In the genomic region with DNA sequence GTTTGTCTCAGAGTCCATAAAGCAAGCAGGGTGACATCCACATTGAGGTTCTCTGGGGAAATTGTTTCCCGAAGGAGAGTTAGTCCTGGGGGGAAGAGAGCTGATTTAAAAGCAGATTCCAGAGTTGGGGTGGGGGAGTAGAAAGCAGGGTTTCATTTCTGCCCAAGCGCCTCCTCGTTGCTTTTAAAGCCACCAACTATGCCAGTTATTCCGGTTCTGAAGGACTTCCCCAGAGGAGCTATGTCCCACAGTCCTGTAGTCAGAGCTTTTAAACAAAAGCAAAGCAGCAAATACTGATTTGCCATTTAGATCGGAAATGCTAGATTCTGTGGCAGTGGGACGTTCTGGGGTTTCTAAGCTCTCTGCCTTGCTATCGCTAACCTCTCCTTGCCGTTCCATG, we compare ENCODE assay signal across 16 mouse cellular contexts.
A peak's percentile ranks its signal among the peaks of the same experiment; 100 is the strongest.
DNase-seq lines count a peak whose midpoint lies in the region; ATAC-seq and TF ChIP-seq lines count a peak whose summit lies in the region.
"Had no signal": no experiment of that assay in that cellular context is flagged by ENCODE, and none has a peak within 500 bp of the region (broad histone marks: within the 10 kb centered on the region; RNA-seq: fewer than 3 reads in every experiment).

No protein-coding gene starts in this region.

- no peaks in the 10 kb centered on the region for H3K27me3 ChIP-seq in heart, embryonic 14.5 days (ENCODE audit: control insufficient read depth, insufficient read depth, low read length)
- H3K27me3 ChIP-seq in lung, embryonic 14.5 days (ENCODE audit: insufficient read depth, low read length), result no peaks in the 10 kb centered on the region
- H3K27me3 ChIP-seq in embryonic facial prominence, embryonic 13.5 days, result no peaks in the 10 kb centered on the region
- H3K27me3 ChIP-seq: liver, embryonic 15.5 days; midbrain, embryonic 13.5 days; neural tube, embryonic 13.5 days had no signal

- no peak overlapping the region for H3K4me2 ChIP-seq in heart, embryonic 14.5 days (ENCODE audit: low read length)
- peak overlapping the region; percentile 21; the same call in 1 of the 2 replicates for H3K4me2 ChIP-seq in lung, embryonic 14.5 days
- no peak overlapping the region for H3K4me2 ChIP-seq in embryonic facial prominence, embryonic 13.5 days
- H3K4me2 ChIP-seq: hindbrain, embryonic 14.5 days; liver, embryonic 15.5 days; midbrain, embryonic 13.5 days; neural tube, embryonic 13.5 days had no signal

- H3K9me3 ChIP-seq in heart, embryonic 14.5 days (ENCODE audit: control insufficient read depth, low read length), result no peaks in the 10 kb centered on the region
- H3K9me3 ChIP-seq in lung, embryonic 14.5 days (ENCODE audit: low read depth, low read length), result no peaks in the 10 kb centered on the region
- H3K9me3 ChIP-seq in embryonic facial prominence, embryonic 13.5 days, result no peaks in the 10 kb centered on the region
- H3K9me3 ChIP-seq: liver, embryonic 15.5 days; midbrain, embryonic 13.5 days; neural tube, embryonic 13.5 days had no signal

- 54% methylated on average over 8 of the region's 8 CpGs for WGBS in heart, embryonic 14.5 days
- 64% methylated on average over 8 of the region's 8 CpGs for WGBS in lung, embryonic 14.5 days
- WGBS in embryonic facial prominence, embryonic 13.5 days, result 63% methylated on average over 8 of the region's 8 CpGs

- H3K27ac ChIP-seq in heart, embryonic 14.5 days (replicated peaks in 1 of 2; ENCODE audit: control insufficient read depth in 1 of 2, insufficient read depth in 1 of 2, low read depth in 2 of 2, low read length in 2 of 2), result peak overlapping the region; percentile 54 to 57; a peak in 3 of 4 replicates
- H3K27ac ChIP-seq in lung, embryonic 14.5 days (ENCODE audit: low read depth), result 0 out of 2 replicates have a peak overlapping the region, but pooled peaks have one; percentile 0
- H3K27ac ChIP-seq in embryonic facial prominence, embryonic 13.5 days, result peak overlapping the region; percentile 34
- H3K27ac ChIP-seq: hindbrain, embryonic 14.5 days; liver, embryonic 15.5 days; midbrain, embryonic 13.5 days; neural tube, embryonic 13.5 days had no signal

- H3K9ac ChIP-seq in heart, embryonic 14.5 days (ENCODE audit: low read length), result peak overlapping the region; percentile 54
- no peak overlapping the region for H3K9ac ChIP-seq in lung, embryonic 14.5 days
- no peak overlapping the region for H3K9ac ChIP-seq in embryonic facial prominence, embryonic 13.5 days
- H3K9ac ChIP-seq: hindbrain, embryonic 14.5 days; liver, embryonic 15.5 days; midbrain, embryonic 13.5 days; neural tube, embryonic 13.5 days had no signal

- DNase-seq in heart, adult 18-20 months, result no peak
- DNase-seq in lung, embryonic 14.5 days, result peak; percentile 70
- no peak for DNase-seq in lung, postnatal 4 days
- DNase-seq in gonadal fat pad, adult 2 months (ENCODE audit: low read depth), result peak; percentile 61
- DNase-seq in neural tube, embryonic 10.5 days (ENCODE audit: extremely low spot score, low spot score), result no peak
- DNase-seq: cerebellum, adult 2 months; kidney, adult 9 months; layer of hippocampus, postnatal 36 days; thymus, postnatal 36 days had no signal

- TF ChIP-seq CTCF in lung, embryonic 14.5 days (IDR thresholded peaks at IDR 0.05; ENCODE audit: low read depth), result no peak

- ATAC-seq in heart, embryonic 14.5 days (ENCODE audit: insufficient number of reproducible peaks, insufficient read depth, low FRiP score, low read depth), result no peak
- no peak for ATAC-seq in lung, embryonic 14.5 days (ENCODE audit: insufficient read depth)
- no peak for ATAC-seq in embryonic facial prominence, embryonic 13.5 days (ENCODE audit: insufficient number of reproducible peaks, insufficient read depth, low FRiP score, low TSS enrichment, low read depth)
- ATAC-seq: forebrain, embryonic 16.5 days; midbrain, embryonic 13.5 days had no signal

- peaks cover 28 to 63% of the 10 kb centered on the region in 2 experiments for H3K4me1 ChIP-seq in heart, embryonic 14.5 days (ENCODE audit: control insufficient read depth in 2 of 2, insufficient read depth in 2 of 2, low read length in 2 of 2)
- H3K4me1 ChIP-seq in lung, embryonic 14.5 days (ENCODE audit: insufficient read depth), result peaks cover 8% of the 10 kb centered on the region
- peaks cover 21% of the 10 kb centered on the region for H3K4me1 ChIP-seq in embryonic facial prominence, embryonic 13.5 days
- H3K4me1 ChIP-seq: midbrain, embryonic 13.5 days had no signal

- H3K4me3 ChIP-seq in heart, embryonic 14.5 days (ENCODE audit: control insufficient read depth in 1 of 2, insufficient read depth in 1 of 2, low read depth in 1 of 2, low read length in 2 of 2), result no peak overlapping the region
- no peak overlapping the region for H3K4me3 ChIP-seq in lung, embryonic 14.5 days (ENCODE audit: low read depth, low read length)
- no peak overlapping the region for H3K4me3 ChIP-seq in embryonic facial prominence, embryonic 13.5 days
- H3K4me3 ChIP-seq: liver, embryonic 15.5 days; midbrain, embryonic 13.5 days; neural tube, embryonic 13.5 days had no signal

- H3K36me3 ChIP-seq in heart, embryonic 14.5 days (ENCODE audit: control insufficient read depth, insufficient read depth, low read length), result peaks cover 79% of the 10 kb centered on the region
- H3K36me3 ChIP-seq in lung, embryonic 14.5 days (ENCODE audit: insufficient read depth), result no peaks in the 10 kb centered on the region
- no peaks in the 10 kb centered on the region for H3K36me3 ChIP-seq in embryonic facial prominence, embryonic 13.5 days
- H3K36me3 ChIP-seq: liver, embryonic 15.5 days; midbrain, embryonic 13.5 days; neural tube, embryonic 13.5 days had no signal

Comparison
In these comparisons a context has a peak if more than half of its experiments do, and no peak if none do; other contexts are left out.
1. DNase-seq: peak in lung, embryonic 14.5 days (single experiment) and gonadal fat pad, adult 2 months (single experiment); none in heart, adult 18-20 months (0 of 2), lung, postnatal 4 days (0 of 2) and neural tube, embryonic 10.5 days (single experiment).
2. H3K27ac ChIP-seq: peak in every context shown above with its lines; median percentile 56 in heart, embryonic 14.5 days; 34 in embryonic facial prominence, embryonic 13.5 days; 0 in lung, embryonic 14.5 days.